Mouse (Mus musculus) forebrain, embryonic 15.5 days (tissue): ENCODE data around the gene Enc1. TPM values are rescaled to one million over a fixed set of nuclear protein-coding genes. Genes with fewer than 3 reads are reported as not detected.

Source experiments
- ATAC-seq: fragments of 200-750 bp; cut with Nextera tagmentation; replicated peaks from 2 replicates; pipeline ENCODE4 v1.8.0; 2017; ENCODE audit warnings: mild to moderate bottlenecking, moderate TSS enrichment, moderate library complexity
- H3K27ac ChIP-seq: fragments of 300-500 bp; sonication (generic); replicated peaks from 2 replicates; pipeline ENCODE4 v1.5.1; 2015; ENCODE audit warnings: mild to moderate bottlenecking, inconsistent platforms
- H3K27me3 ChIP-seq: fragments of 300-500 bp; sonication (generic); 2 replicates; pipeline ENCODE4 v1.6.1; 2015; ENCODE audit warnings: inconsistent platforms
- H3K36me3 ChIP-seq: fragments of 300-500 bp; sonication (generic); 2 replicates; pipeline ENCODE4 v1.6.1; 2015; ENCODE audit warnings: mild to moderate bottlenecking, inconsistent platforms
- H3K4me1 ChIP-seq: fragments of 300-500 bp; sonication (generic); 2 replicates; pipeline ENCODE4 v1.6.1; 2015; ENCODE audit warnings: inconsistent platforms
- H3K4me2 ChIP-seq: fragments of 300-500 bp; sonication (generic); replicated peaks from 2 replicates; pipeline ENCODE4 v1.6.1; 2015; ENCODE audit warnings: mild to moderate bottlenecking, inconsistent platforms
- H3K4me3 ChIP-seq: fragments of 300-500 bp; sonication (generic); 2 replicates; pipeline ENCODE4 v1.5.1; 2015; ENCODE audit warnings: mild to moderate bottlenecking, inconsistent platforms
- H3K9ac ChIP-seq: fragments of 300-500 bp; sonication (generic); replicated peaks from 2 replicates; pipeline ENCODE4 v1.6.1; 2015; ENCODE audit warnings: mild to moderate bottlenecking, inconsistent platforms
- H3K9me3 ChIP-seq: fragments of 300-500 bp; sonication (generic); 2 replicates; pipeline ENCODE4 v1.6.1; 2016; ENCODE audit warnings: inconsistent platforms
- WGBS: fragments of 180-500 bp; shearing (Covaris S2); methylation state at CpG from one replicate; pipeline ENCODE4 v1.1.7; 2015; ENCODE audit warnings: mixed read lengths; 5-methylcytosine and 5-hydroxymethylcytosine counted together
- polyA plus RNA-seq: library from polyadenylated mRNA; unstranded; fragments of >200 nt; fragmentation: Nextera tagmentation; extraction: Ambion mirVana; gene quantifications from 2 replicates; pipeline ENCODE4 v1.2.1, GENCODE M21; 2015

The Enc1 gene
- polyA plus RNA-seq, 1 experiment from 2014 or later, result 103 TPM

DNA sequence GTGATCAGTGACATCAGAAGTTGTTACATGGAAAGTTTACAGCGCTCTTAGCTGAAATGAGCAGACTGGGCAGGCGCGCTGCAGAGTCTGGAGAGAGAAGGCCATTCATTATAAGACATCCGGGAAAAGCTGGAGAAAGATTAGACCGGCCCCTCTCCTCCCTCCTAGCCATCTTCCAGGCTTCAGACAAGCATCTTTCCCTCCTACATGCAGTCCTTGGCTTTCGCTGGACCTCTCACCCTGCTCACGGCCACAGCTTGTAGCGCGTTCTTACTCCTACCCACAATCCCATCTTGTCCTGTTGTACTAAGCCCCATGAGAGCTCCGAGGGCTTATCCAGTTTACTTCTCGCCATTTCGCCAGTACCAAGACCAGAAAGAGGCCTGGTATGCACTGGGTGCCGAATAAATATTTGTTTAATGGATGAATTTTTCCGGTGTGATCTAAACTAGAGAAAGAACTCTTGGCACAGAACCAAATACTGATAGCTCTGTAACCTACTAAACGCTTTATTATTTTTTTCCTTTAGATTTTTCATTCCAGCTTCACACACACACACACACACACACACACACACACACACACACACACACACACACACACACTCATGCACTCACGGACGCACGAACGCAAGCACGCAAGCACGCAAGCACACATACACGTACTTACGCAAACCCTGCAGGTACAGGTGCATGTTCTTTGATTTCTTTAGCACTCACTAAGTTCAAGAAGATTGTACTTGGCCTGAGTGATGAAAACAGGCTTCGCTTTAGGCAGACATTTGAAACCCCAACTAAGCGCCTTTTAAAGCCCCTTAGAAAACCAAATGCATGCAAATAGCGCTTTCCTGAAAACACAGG lies 41.4 kb downstream of the Enc1 start:
- Histone ChIP-seq H3K4me3 (peak overlapping the region; percentile 19), H3K9me3 (no peaks in the 10 kb centered on the region), H3K9ac (peak overlapping the region; percentile 20; the same call in 1 of the 2 replicates), H3K27ac (no peak overlapping the region), H3K36me3 (no peaks in the 10 kb centered on the region), H3K4me2 (peak overlapping the region; percentile 44), H3K4me1 (peaks cover 13% of the 10 kb centered on the region), H3K27me3 (0 out of 2 replicates have a peak, but pooled peaks cover 2% of the 10 kb centered on the region)
- WGBS, result 20% methylated on average over 26 of the region's 26 CpGs
- ATAC-seq, result no peak

DNA sequence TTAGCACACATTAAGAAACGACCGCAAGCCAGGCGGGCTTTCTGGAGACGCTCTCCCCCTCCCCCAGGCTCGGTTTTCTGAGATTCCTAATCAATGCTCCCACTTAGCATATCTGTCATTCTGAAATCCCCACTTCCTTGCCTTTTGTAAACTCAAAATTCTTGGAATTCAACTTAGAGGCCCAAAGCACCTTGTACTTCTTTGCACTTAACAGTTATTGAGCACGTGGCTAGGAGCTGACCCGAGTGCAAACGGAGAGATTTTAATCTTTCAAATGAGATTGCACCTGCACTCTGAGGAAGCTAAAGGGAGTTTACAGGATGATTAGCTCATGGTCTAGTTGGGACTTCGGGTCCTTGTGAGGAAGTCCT lies 42.0 kb downstream of the Enc1 start:
- H3K27me3 ChIP-seq, result 0 out of 2 replicates have a peak, but pooled peaks cover 2% of the 10 kb centered on the region
- peak overlapping the region; percentile 44 for H3K4me2 ChIP-seq
- H3K27ac ChIP-seq, result no peak overlapping the region
- H3K9ac ChIP-seq, result 0 out of 2 replicates have a peak overlapping the region, but pooled peaks have one; percentile 20
- no peaks in the 10 kb centered on the region for H3K9me3 ChIP-seq
- H3K4me3 ChIP-seq, result no peak overlapping the region
- peaks cover 13% of the 10 kb centered on the region for H3K4me1 ChIP-seq
- WGBS, result 12% methylated on average over 9 of the region's 9 CpGs
- no peaks in the 10 kb centered on the region for H3K36me3 ChIP-seq
- ATAC-seq, result no peak

DNA sequence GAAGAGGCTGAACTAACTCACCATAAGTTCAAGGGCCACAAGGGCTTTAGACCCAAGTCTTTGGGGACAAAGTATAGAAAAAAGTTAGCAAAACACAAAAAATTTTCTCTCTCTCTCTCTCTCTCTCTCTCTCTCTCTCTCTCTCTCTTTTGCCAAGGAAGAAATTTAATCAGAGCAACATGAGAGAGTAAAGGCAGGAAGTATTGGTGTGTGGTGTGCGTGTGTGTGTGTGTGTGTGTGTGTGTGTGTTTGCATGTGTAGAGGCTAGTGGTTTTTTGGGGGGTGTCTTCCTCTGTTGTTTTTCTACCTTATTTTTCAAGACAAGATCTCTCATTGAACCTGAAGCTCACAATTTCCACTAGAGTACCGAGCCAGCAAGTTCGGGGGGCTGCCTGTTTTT lies 46.1 kb downstream of the Enc1 start:
- Histone ChIP-seq H3K36me3 (no peaks in the 10 kb centered on the region), H3K4me3 (no peak overlapping the region), H3K4me1 (peaks cover 23% of the 10 kb centered on the region), H3K9ac (no peak overlapping the region), H3K4me2 (no peak overlapping the region), H3K27me3 (0 out of 2 replicates have a peak, but pooled peaks cover 2% of the 10 kb centered on the region), H3K27ac (no peak overlapping the region), H3K9me3 (no peaks in the 10 kb centered on the region)
- WGBS, result 88% methylated on average over 3 of the region's 3 CpGs
- no peak for ATAC-seq

DNA sequence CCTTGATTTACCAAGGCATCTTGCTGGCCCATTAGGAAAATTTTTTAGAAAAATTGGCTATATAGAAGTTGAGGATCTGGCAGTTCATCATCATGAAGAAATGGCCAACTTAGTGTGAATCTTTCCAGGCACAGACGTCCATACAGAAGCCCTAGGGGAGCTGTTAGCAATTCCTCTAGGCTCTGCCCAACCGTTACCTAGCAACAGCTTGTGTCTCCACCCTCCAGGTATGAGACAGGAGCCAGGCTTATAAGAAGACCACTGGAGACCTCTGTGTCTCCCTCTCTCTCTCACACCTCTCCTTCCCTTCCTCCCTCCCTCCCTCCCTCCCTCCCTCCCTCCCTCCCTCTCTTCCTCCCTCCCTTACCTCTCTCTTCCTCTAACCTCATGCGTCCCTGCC lies 49.8 kb downstream of the Enc1 start:
- 51% methylated on average over 3 of the region's 3 CpGs for WGBS
- Histone ChIP-seq H3K9me3 (no peaks in the 10 kb centered on the region), H3K4me1 (peaks cover 32% of the 10 kb centered on the region), H3K4me3 (no peak overlapping the region), H3K36me3 (no peaks in the 10 kb centered on the region), H3K9ac (no peak overlapping the region), H3K4me2 (no peak overlapping the region), H3K27ac (no peak overlapping the region), H3K27me3 (no peaks in the 10 kb centered on the region)
- ATAC-seq, result no peak

DNA sequence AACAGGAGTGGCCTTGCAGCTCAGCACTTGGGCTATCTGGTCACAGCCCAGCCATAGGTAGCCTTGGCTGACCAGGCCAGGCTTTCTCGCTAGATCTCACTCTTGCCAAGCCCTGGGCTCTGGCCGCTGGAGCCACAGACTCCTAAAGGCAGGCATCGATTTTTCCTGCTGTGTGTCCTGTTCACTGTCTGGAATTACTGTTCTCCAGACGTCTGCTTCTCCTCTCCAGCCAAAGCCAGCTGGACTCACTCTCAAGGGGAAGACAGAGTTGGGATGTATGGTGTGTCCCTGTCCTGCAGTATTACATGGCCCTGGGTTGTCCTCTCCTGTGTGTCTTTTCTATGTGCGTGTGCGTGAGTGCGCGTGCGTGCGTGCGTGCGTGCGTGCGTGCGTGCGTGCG lies 50.4 kb downstream of the Enc1 start:
- ATAC-seq, result peak; percentile 33; the same call in 1 of the 2 replicates
- H3K36me3 ChIP-seq, result no peaks in the 10 kb centered on the region
- H3K9me3 ChIP-seq, result no peaks in the 10 kb centered on the region
- peaks cover 33% of the 10 kb centered on the region for H3K4me1 ChIP-seq
- H3K4me2 ChIP-seq, result no peak overlapping the region
- no peak overlapping the region for H3K4me3 ChIP-seq
- H3K27me3 ChIP-seq, result no peaks in the 10 kb centered on the region
- no peak overlapping the region for H3K9ac ChIP-seq
- peak overlapping the region; percentile 85; the same call in 1 of the 2 replicates for H3K27ac ChIP-seq
- 76% methylated on average over 17 of the region's 17 CpGs for whole genome bisulfite sequencing

DNA sequence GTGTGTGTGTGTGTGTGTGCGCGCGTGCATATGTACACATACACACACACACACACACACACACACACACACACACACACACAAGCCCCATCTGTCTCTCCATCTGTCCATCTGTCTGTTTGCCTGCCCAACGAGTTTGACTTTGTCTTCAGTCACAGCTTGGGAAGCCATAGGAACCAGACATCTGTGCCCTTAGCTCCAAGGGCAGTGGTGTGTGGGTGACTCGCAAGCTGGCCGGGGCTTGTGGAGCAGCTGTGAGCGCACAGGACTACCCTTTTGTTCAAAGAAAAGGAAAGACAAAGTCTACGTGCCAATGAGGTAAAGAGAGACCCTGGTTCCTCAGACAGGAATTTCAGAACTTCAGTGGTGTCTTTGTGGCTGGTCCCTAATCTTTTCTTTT lies 51.1 kb downstream of the Enc1 start:
- no peak overlapping the region; the same call in 1 of the 2 replicates for H3K9ac ChIP-seq
- no peaks in the 10 kb centered on the region for H3K9me3 ChIP-seq
- no peaks in the 10 kb centered on the region for H3K36me3 ChIP-seq
- peaks cover 33% of the 10 kb centered on the region for H3K4me1 ChIP-seq
- H3K27me3 ChIP-seq, result no peaks in the 10 kb centered on the region
- peak; percentile 80 for ATAC-seq
- H3K4me3 ChIP-seq, result no peak overlapping the region; the same call in 1 of the 2 replicates
- H3K27ac ChIP-seq, result peak overlapping the region; percentile 85
- peak overlapping the region; percentile 14; the same call in 1 of the 2 replicates for H3K4me2 ChIP-seq
- WGBS, result 25% methylated on average over 8 of the region's 8 CpGs

DNA sequence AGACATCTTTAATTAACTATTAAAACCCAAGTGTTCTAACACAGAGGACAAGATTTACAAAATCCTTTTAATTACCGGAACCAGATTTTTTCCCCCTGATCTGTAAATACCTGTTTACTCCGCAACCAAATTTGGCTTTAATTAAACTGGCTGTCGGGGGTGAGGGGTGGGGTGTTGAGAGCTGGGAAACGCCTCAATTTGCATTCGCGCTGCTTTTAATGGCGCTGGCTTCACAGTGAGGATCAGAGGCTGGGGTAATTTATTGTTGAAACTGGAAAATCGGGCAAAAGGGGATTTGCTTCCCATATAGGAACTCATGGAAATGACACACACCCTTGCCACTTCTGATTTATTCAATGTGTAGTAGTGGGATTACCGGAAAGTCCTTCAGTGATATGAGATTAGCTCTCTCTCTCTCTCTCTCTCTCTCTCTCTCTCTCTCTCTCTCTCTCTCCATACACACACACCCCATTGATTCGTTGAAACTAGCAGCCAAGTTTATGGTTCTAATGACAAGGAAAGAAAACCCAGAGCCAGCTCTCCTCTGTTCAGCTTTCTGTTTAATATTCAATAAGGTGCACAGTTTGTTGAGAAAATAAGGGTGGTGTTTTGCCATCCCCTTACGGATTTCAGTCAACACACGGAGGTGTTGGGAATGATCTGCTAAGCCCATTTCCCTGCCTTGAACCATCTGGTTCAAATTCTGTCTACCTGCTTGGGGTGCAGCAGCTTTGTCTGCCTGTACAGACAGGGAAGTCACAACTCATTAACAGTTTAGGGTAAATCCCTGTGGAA lies 51.7 kb downstream of the Enc1 start:
- no peak overlapping the region; the same call in 1 of the 2 replicates for H3K9ac ChIP-seq
- H3K4me1 ChIP-seq, result peaks cover 33% of the 10 kb centered on the region
- no peaks in the 10 kb centered on the region for H3K36me3 ChIP-seq
- H3K9me3 ChIP-seq, result no peaks in the 10 kb centered on the region
- 5% methylated on average over 12 of the region's 12 CpGs for WGBS
- peak; percentile 67 for ATAC-seq
- H3K27me3 ChIP-seq, result no peaks in the 10 kb centered on the region
- peak overlapping the region; percentile 20 for H3K4me3 ChIP-seq
- peak overlapping the region; percentile 85 for H3K27ac ChIP-seq
- H3K4me2 ChIP-seq, result peak overlapping the region; percentile 38

DNA sequence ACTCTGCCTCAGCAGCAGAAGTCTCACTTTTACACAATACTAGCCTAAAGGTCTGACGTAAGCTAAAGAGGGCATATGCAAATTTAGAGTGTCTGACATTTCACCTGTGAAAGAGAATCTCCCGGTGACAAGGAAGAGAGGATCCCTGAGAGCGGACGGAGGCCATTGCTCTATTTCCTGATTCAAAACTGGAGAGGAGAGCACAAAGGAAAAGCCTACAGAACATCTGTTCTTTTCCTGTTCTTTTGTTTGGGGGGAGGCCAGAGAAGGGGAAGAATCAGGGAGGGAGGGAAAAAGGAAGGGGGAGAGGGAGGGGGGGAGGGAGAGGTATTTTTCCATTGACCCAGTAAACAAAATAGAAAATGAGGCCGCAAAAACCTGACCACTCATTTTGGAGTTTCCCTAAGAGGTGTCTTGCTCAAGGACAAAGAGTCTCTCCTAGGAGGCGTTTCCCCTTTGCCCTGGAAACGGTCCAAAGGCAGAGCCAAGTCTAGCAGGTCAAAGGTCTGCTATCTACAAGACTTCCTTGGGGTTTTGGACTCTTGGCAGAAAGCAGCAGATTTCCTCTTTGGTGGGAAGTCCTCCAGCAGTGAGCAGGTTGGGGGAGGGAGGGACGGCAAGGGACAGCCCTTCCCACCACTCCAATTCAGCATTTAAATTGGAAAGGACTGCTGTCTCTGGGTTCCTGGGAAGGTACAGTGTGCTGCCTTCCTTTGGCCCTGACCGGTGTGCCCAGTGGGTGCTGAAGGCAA lies 54.4 kb downstream of the Enc1 start:
- Histone ChIP-seq H3K27ac (no peak overlapping the region), H3K36me3 (no peaks in the 10 kb centered on the region), H3K27me3 (no peaks in the 10 kb centered on the region), H3K9me3 (no peaks in the 10 kb centered on the region), H3K9ac (no peak overlapping the region), H3K4me2 (no peak overlapping the region), H3K4me3 (no peak overlapping the region), H3K4me1 (peaks cover 33% of the 10 kb centered on the region)
- no peak for ATAC-seq
- 59% methylated on average over 9 of the region's 9 CpGs for WGBS

DNA sequence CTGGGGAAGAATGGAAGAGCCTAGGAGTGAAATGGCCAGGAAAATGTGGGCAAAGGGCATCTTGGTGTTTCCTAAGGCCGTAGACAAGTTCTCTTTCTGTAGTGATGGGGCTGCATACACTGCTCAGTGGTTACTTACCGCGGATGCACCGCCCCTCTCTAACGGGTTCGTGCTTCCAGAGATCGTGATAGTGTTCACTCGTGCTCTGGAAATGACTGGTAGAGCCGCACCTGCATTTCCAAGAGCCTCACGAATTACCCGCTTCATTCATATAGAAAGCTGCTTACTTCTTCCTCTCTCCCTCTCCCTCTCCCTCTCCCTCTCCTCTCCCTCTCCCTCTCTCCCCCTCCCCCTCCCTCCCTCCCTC lies 54.9 kb downstream of the Enc1 start:
- Histone ChIP-seq H3K9ac (no peak overlapping the region), H3K4me1 (peaks cover 30% of the 10 kb centered on the region), H3K4me3 (no peak overlapping the region), H3K9me3 (no peaks in the 10 kb centered on the region), H3K36me3 (no peaks in the 10 kb centered on the region), H3K4me2 (no peak overlapping the region), H3K27ac (no peak overlapping the region), H3K27me3 (no peaks in the 10 kb centered on the region)
- no peak for ATAC-seq
- 85% methylated on average over 11 of the region's 11 CpGs for WGBS

DNA sequence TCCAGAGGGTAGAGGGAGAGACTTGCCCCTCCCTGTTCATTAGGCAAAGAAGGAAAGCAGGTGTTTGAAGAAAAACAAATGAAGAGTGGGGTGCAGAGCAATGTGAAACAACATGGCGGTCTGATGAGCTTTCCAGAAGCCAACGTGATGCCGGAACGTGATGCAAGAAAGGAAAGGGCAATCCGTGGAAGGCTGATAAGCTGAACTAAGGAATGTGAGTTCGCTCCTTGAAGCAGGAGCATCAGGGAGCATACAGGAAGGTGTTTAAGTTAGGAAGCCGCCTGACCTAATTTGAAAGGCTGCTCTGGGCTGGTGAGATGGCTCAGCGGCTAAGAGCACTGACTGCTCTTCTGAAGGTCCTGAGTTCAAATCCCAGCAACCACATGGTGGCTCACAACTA lies 55.4 kb downstream of the Enc1 start:
- no peak overlapping the region for H3K4me3 ChIP-seq
- no peaks in the 10 kb centered on the region for H3K9me3 ChIP-seq
- 87% methylated on average over 8 of the region's 8 CpGs for WGBS
- ATAC-seq, result no peak
- H3K27ac ChIP-seq, result no peak overlapping the region
- peaks cover 27% of the 10 kb centered on the region for H3K4me1 ChIP-seq
- H3K4me2 ChIP-seq, result no peak overlapping the region
- no peaks in the 10 kb centered on the region for H3K36me3 ChIP-seq
- no peaks in the 10 kb centered on the region for H3K27me3 ChIP-seq
- H3K9ac ChIP-seq, result no peak overlapping the region

DNA sequence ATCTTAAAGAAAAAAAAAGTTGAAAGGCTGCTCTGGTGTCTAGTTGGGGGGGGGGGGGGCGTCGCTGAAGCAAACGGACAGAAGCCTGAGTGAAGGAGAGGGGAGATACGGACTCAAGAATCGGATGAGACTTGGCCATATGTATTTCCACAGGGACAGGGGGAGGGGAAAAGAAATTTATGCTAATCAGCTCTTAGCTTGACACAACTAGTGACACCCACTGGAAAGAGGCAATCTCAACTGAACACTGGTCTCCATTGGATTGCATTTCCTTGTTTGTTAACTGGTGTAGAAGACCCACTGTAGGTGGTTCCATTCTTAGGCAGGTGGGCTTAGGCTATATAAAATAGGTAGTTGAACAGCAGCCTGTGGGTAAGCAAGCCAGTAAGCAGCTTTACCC lies 55.9 kb downstream of the Enc1 start:
- H3K4me2 ChIP-seq, result no peak overlapping the region
- ATAC-seq, result no peak
- H3K27me3 ChIP-seq, result no peaks in the 10 kb centered on the region
- peaks cover 22% of the 10 kb centered on the region for H3K4me1 ChIP-seq
- H3K9ac ChIP-seq, result no peak overlapping the region
- WGBS, result 70% methylated on average over 4 of the region's 5 CpGs
- no peak overlapping the region for H3K27ac ChIP-seq
- no peaks in the 10 kb centered on the region for H3K36me3 ChIP-seq
- H3K4me3 ChIP-seq, result no peak overlapping the region
- H3K9me3 ChIP-seq, result no peaks in the 10 kb centered on the region
